29 mouse cellular contexts compared by ENCODE assay signal in genomic region chr11:117196681-117197080, GRCm38 (mm10). TPM values are rescaled to one million over a fixed set of nuclear protein-coding genes. Genes with fewer than 3 reads are reported as not detected.
A peak's percentile ranks its signal among the peaks of the same experiment; 100 is the strongest.
DNase-seq lines count a peak whose midpoint lies in the region; ATAC-seq and TF ChIP-seq lines count a peak whose summit lies in the region.
"Had no signal": no experiment of that assay in that cellular context is flagged by ENCODE, and none has a peak within 500 bp of the region (broad histone marks: within the 10 kb centered on the region; RNA-seq: fewer than 3 reads in every experiment).

No protein-coding gene starts in this region.

- peaks cover 60% of the 10 kb centered on the region for H3K4me1 ChIP-seq in bone marrow macrophage, adult 2 months (ENCODE audit: control insufficient read depth, insufficient read depth, low read length)

- TF ChIP-seq CTCF in bone marrow macrophage, adult 2 months (IDR thresholded peaks at IDR 0.05; ENCODE audit: low read depth, low read length) = no peak

- DNase-seq in heart, adult 11 months = peak; percentile 85
- DNase-seq in heart, adult 9 months (ENCODE audit: low spot score in 2 of 2) = no peak
- no peak for DNase-seq in urinary bladder, postnatal 25 days (ENCODE audit: low spot score)
- DNase-seq in MN1 (ENCODE audit: low spot score) = no peak
- DNase-seq in embryo, embryonic 10 days (ENCODE audit: low spot score) = no peak
- DNase-seq: adrenal gland, adult 8-10 months; adrenal gland, postnatal 25 days; B cell, adult 2 months; cerebellum, adult 11 months; cerebellum, adult 2 months; cerebellum, adult 9-11 months; cerebellum, postnatal 25 days; gastrocnemius, adult 2 months; gastrocnemius, postnatal 25 days; heart, postnatal 10 days; heart, postnatal 36 days had no signal

- no peak for TF ChIP-seq POLR2A in bone marrow macrophage, adult 2 months (IDR thresholded peaks at IDR 0.05; ENCODE audit: borderline replicate concordance, low read depth, low read length)

- no peak overlapping the region for H3K4me3 ChIP-seq in bone marrow macrophage, adult 2 months (ENCODE audit: insufficient read depth, low read length)
- H3K4me3 ChIP-seq: forebrain, embryonic 10.5 days; forebrain, embryonic 13.5 days; gastrocnemius, adult 2 months; heart, embryonic 12.5 days; heart, embryonic 15.5 days; hindbrain, embryonic 10.5 days; hindbrain, embryonic 13.5 days; intestine, embryonic 15.5 days had no signal

- peak; percentile 64 for ATAC-seq in granulocyte monocyte progenitor cell, adult 5-6 weeks (replicated peaks; ENCODE audit: poor library complexity, severe bottlenecking)
- peak; percentile 51 for ATAC-seq in megakaryocyte progenitor cell, adult 5-6 weeks (replicated peaks; ENCODE audit: poor library complexity)
- ATAC-seq: activated CD4-positive, CD25-positive, alpha-beta regulatory T cell, adult 4 months; forebrain, embryonic 13.5 days; forebrain, embryonic 16.5 days; hindbrain, embryonic 16.5 days; intestine, embryonic 15.5 days had no signal

- peak overlapping the region; percentile 55 for H3K27ac ChIP-seq in bone marrow macrophage, adult 2 months (ENCODE audit: insufficient read depth, low read depth, low read length)
- H3K27ac ChIP-seq: forebrain, embryonic 10.5 days; forebrain, embryonic 13.5 days; gastrocnemius, adult 2 months; heart, embryonic 15.5 days; hindbrain, embryonic 10.5 days; hindbrain, embryonic 13.5 days; intestine, embryonic 15.5 days had no signal

RNA-seq across cellular contexts. Expression of gene Sept9, which starts 2.8 kb away (rescaled TPM):
- 90.9 and 123 TPM in 2 replicates for polyA plus RNA-seq in bone marrow macrophage, adult 2 months (2012; ENCODE audit: insufficient read depth, insufficient read length, missing spikeins)
- 139 and 145 TPM in 2 replicates for total RNA-seq in granulocyte monocyte progenitor cell, adult 5-6 weeks (2014; fragmentation: Nextera tagmentation)
- total RNA-seq in granulocyte monocyte progenitor cell, adult 5-6 weeks (2017) = 124 and 141 TPM in 2 replicates
- 73.7 and 81.7 TPM in 2 replicates for total RNA-seq in megakaryocyte progenitor cell, adult 5-6 weeks (2015)
- total RNA-seq in megakaryocyte progenitor cell, adult 5-6 weeks (2017) = 140 and 159 TPM in 2 replicates
